Mouse (Mus musculus): ENCODE data around the gene Stat4. TPM values are rescaled to one million over a fixed set of nuclear protein-coding genes. Genes with fewer than 3 reads are reported as not detected.

The Stat4 gene
- polyA plus RNA-seq, 1 experiment from 2014 or later, result 0.60 TPM

DNA sequence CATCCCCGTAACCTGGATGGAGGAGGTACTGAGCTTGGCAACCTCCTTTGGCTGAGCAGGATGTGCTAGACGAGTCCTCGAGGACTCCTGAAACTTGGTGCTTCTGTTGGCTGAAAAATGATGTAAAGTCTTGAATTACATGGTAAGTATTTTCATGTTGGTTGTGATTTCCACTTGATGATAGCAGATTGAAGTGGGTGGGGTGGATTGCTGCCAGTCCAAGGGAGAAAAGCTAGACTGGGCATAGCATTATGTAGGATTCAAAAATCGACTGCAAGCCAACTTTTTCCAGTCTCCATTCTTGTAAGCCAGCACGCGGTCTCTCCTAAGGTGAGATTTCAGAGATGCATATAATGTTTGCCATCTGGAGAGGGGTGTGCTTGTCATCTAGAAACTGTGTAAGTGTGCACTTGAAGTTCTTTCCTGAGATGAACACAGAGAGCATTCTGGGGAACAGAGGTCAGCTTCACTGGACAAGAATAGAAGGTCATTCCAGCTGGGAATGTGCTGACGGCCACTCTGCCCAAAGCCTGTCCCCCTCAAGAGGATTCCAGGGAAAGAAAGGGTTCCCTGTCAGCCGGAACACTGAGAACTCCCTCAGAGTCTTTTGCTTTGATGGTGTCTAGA, 5.1 kb downstream of the Stat4 start:
- Histone ChIP-seq H3K27me3 (ENCODE audit: control insufficient read depth, insufficient read depth, low read depth, low read length) (no peaks in the 10 kb centered on the region), H3K27ac (ENCODE audit: low read length) (no peak overlapping the region), H3K4me1 (ENCODE audit: control insufficient read depth, insufficient read depth, low read length) (no peaks in the 10 kb centered on the region), H3K9ac (ENCODE audit: low read depth, low read length) (no peak overlapping the region), H3K9me3 (replicated peaks; ENCODE audit: control insufficient read depth, low read length, poor library complexity, severe bottlenecking) (no peaks in the 10 kb centered on the region), H3K4me3 (ENCODE audit: low read depth, low read length) (no peak overlapping the region), H3K36me3 (ENCODE audit: control insufficient read depth, insufficient read depth, low read length) (no peaks in the 10 kb centered on the region), H3K4me2 (ENCODE audit: low read length) (no peak overlapping the region)
- 79% methylated on average over 8 of the region's 8 CpGs for WGBS
- no peak for ATAC-seq

DNA sequence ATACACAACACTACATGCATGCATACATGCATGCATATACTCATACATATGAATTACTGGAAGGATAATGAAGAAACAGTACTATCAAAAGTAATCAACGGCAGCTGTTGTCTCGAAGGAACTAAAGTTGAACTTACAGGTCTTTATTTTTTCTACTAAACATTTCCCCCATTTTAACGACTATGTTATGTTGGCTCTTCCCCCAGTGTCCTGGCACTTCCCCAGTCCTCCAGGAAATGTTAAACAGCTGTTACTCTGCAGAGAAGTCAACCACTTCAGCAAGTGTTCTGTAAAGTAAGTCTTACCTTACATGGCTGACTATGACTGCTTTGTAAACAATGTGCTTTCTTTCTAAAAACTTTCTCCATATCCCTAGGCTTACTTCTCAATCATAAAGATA, 9.1 kb downstream of the Stat4 start:
- no peaks in the 10 kb centered on the region for H3K9me3 ChIP-seq (replicated peaks; ENCODE audit: control insufficient read depth, low read length, poor library complexity, severe bottlenecking)
- WGBS, result 87% methylated on average over 3 of the region's 3 CpGs
- H3K4me3 ChIP-seq (ENCODE audit: low read depth, low read length), result no peak overlapping the region
- no peaks in the 10 kb centered on the region for H3K4me1 ChIP-seq (ENCODE audit: control insufficient read depth, insufficient read depth, low read length)
- H3K4me2 ChIP-seq (ENCODE audit: low read length), result no peak overlapping the region
- no peaks in the 10 kb centered on the region for H3K36me3 ChIP-seq (ENCODE audit: control insufficient read depth, insufficient read depth, low read length)
- H3K9ac ChIP-seq (ENCODE audit: low read depth, low read length), result no peak overlapping the region
- no peaks in the 10 kb centered on the region for H3K27me3 ChIP-seq (ENCODE audit: control insufficient read depth, insufficient read depth, low read depth, low read length)
- ATAC-seq, result no peak
- H3K27ac ChIP-seq (ENCODE audit: low read length), result no peak overlapping the region

DNA sequence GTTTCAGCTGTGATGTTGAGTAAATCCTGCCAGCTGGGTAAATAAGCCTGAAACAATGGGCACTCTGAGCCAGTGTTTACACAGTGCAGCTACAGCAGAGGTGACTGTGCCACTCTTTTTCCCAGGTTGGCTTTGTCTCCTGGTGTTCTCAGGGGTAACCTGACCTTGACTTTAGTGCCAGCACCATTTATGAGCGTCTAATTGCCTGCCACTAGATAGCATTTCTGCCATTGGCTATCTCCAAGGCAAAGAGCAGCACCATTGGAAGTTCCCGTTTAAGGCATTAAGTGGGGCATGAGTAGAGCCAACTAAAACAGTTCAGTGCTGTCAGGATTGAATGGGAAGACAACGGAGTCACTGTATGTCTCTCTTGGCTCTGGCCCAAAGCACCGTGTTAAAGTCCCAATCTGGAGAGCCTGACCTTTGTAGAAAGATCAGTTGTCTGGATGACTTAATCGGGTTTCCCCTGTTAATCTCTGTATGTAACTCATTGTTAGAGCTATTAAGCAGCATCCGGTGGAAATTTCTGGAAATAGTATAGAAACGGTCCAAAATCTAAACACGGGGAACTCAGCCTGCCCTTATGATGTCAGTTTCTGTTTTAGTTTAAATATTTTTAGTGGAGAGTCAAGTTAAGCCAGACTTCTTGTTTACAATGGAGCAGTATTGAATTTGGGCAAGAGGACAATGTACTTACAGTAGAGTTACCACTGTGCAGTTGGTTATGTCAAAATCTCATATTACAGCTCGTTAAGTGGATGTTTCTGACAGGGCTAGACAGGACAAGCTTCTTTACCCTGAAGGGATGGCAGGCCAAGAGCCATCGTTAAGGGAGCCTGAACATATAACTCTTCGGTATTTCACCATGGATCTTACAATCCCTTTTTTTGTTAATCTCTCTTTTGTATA, 10.1 kb downstream of the Stat4 start:
- no peak overlapping the region for H3K4me3 ChIP-seq (ENCODE audit: low read depth, low read length)
- 53% methylated on average over 11 of the region's 11 CpGs for WGBS
- H3K36me3 ChIP-seq (ENCODE audit: control insufficient read depth, insufficient read depth, low read length), result no peaks in the 10 kb centered on the region
- no peak overlapping the region for H3K4me2 ChIP-seq (ENCODE audit: low read length)
- H3K27me3 ChIP-seq (ENCODE audit: control insufficient read depth, insufficient read depth, low read depth, low read length), result no peaks in the 10 kb centered on the region
- H3K9me3 ChIP-seq (replicated peaks; ENCODE audit: control insufficient read depth, low read length, poor library complexity, severe bottlenecking), result no peaks in the 10 kb centered on the region
- no peak overlapping the region for H3K27ac ChIP-seq (ENCODE audit: low read length)
- no peak overlapping the region for H3K9ac ChIP-seq (ENCODE audit: low read depth, low read length)
- H3K4me1 ChIP-seq (ENCODE audit: control insufficient read depth, insufficient read depth, low read length), result no peaks in the 10 kb centered on the region
- ATAC-seq, result peak; percentile 48; the same call in 1 of the 2 replicates

DNA sequence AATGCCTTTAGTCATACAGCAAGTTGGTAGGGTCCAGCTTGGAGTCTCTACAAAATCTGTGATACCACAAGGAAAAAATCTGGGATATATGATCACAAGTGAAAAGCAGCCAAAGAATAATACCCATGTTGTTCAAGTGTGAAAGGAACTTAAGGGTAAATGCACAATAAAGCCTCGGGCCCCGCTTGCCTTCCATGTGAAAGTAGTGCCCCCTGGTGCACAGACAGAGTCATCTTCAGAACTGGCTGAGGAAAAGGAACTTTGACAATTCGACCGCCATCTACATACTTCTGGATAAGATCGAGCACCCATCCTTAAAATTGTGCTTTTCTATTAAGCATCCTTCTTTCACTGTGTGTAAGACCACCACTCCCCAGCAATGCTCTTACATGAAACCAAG, 11.6 kb downstream of the Stat4 start:
- Histone ChIP-seq H3K4me2 (ENCODE audit: low read length) (no peak overlapping the region), H3K9me3 (replicated peaks; ENCODE audit: control insufficient read depth, low read length, poor library complexity, severe bottlenecking) (no peaks in the 10 kb centered on the region), H3K36me3 (ENCODE audit: control insufficient read depth, insufficient read depth, low read length) (no peaks in the 10 kb centered on the region), H3K4me1 (ENCODE audit: control insufficient read depth, insufficient read depth, low read length) (no peaks in the 10 kb centered on the region), H3K27me3 (ENCODE audit: control insufficient read depth, insufficient read depth, low read depth, low read length) (no peaks in the 10 kb centered on the region), H3K4me3 (ENCODE audit: low read depth, low read length) (no peak overlapping the region), H3K27ac (ENCODE audit: low read length) (no peak overlapping the region), H3K9ac (ENCODE audit: low read depth, low read length) (no peak overlapping the region)
- WGBS, result 54% methylated on average over 5 of the region's 5 CpGs
- no peak for ATAC-seq

DNA sequence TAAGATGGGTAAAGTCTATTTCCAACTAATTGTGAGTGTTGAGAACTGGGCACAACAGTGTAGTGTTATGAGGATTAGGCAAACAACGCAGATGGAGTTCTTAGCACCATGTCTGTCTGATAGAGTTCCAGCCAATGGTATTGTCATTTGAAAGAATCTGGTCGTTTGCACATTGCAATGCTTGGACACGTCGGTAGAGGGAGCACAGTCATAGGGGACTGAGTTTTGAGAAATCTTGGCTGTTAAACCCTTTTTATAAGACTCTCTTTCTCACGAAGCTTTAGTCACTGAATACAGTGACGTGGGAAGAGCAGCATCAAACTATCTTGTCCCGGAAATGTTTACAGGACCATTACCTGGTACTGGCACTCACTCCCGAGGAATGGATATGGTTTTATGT, 17.1 kb downstream of the Stat4 start:
- Histone ChIP-seq H3K4me1 (ENCODE audit: control insufficient read depth, insufficient read depth, low read length) (peaks cover 5% of the 10 kb centered on the region; the same call in 1 of the 2 replicates), H3K4me3 (ENCODE audit: low read depth, low read length) (no peak overlapping the region), H3K36me3 (ENCODE audit: control insufficient read depth, insufficient read depth, low read length) (no peaks in the 10 kb centered on the region), H3K9me3 (replicated peaks; ENCODE audit: control insufficient read depth, low read length, poor library complexity, severe bottlenecking) (no peaks in the 10 kb centered on the region), H3K4me2 (ENCODE audit: low read length) (no peak overlapping the region), H3K9ac (ENCODE audit: low read depth, low read length) (no peak overlapping the region), H3K27me3 (ENCODE audit: control insufficient read depth, insufficient read depth, low read depth, low read length) (peaks cover 4% of the 10 kb centered on the region), H3K27ac (ENCODE audit: low read length) (no peak overlapping the region)
- no peak for ATAC-seq
- WGBS, result 24% methylated on average over 8 of the region's 8 CpGs

DNA sequence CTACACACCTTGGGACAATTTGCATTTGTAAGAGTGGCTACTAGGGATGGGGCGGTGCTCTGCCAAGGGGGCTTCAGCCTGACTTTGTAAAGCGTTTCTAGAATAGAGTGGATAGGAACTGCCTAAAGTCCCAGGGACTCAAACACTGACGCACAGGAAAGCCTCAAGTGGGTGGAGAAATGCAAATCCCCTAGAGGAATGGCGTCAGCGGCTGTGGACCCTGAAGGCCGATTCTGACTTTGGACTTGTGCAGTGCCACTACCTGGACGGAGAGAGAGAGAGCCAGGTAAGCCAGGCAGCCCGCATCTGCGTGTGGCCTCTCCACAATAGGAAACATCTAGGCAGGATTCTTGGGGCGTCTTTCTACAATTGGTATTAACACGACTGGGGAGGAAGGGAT, 21.5 kb downstream of the Stat4 start:
- Histone ChIP-seq H3K36me3 (ENCODE audit: control insufficient read depth, insufficient read depth, low read length) (no peaks in the 10 kb centered on the region), H3K4me2 (ENCODE audit: low read length) (peak overlapping the region; percentile 56), H3K27me3 (ENCODE audit: control insufficient read depth, insufficient read depth, low read depth, low read length) (peaks cover 4% of the 10 kb centered on the region), H3K4me1 (ENCODE audit: control insufficient read depth, insufficient read depth, low read length) (peaks cover 5% of the 10 kb centered on the region; the same call in 1 of the 2 replicates), H3K9me3 (replicated peaks; ENCODE audit: control insufficient read depth, low read length, poor library complexity, severe bottlenecking) (no peaks in the 10 kb centered on the region), H3K4me3 (ENCODE audit: low read depth, low read length) (peak overlapping the region; percentile 28), H3K27ac (ENCODE audit: low read length) (no peak overlapping the region), H3K9ac (ENCODE audit: low read depth, low read length) (0 out of 2 replicates have a peak overlapping the region, but pooled peaks have one; percentile 11)
- no peak for ATAC-seq
- WGBS, result 5% methylated on average over 11 of the region's 11 CpGs

DNA sequence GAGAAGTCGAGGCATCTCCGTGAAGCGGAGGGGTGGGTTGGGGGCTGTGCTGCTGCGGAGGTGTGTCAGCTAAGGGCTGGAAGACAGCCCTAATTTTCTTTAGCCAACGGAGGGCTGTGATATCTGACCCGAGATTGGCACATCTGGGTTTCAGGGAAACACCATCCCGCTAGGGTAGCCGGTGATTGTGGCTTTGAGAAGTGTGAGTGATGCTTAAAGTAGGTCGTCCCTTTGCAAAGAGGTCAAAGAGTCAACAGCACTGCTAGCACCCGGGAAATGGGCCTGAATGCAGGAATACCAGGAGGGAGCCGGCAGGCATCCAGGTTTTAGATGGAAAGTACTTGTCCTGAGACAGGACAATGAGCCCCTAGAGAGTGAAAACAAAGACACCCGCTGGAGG, 22.0 kb downstream of the Stat4 start:
- H3K27ac ChIP-seq (ENCODE audit: low read length), result no peak overlapping the region
- no peak for ATAC-seq
- peaks cover 4% of the 10 kb centered on the region for H3K27me3 ChIP-seq (ENCODE audit: control insufficient read depth, insufficient read depth, low read depth, low read length)
- peak overlapping the region; percentile 28 for H3K4me3 ChIP-seq (ENCODE audit: low read depth, low read length)
- no peaks in the 10 kb centered on the region for H3K9me3 ChIP-seq (replicated peaks; ENCODE audit: control insufficient read depth, low read length, poor library complexity, severe bottlenecking)
- 3% methylated on average over 12 of the region's 12 CpGs for WGBS
- H3K36me3 ChIP-seq (ENCODE audit: control insufficient read depth, insufficient read depth, low read length), result no peaks in the 10 kb centered on the region
- peak overlapping the region; percentile 56 for H3K4me2 ChIP-seq (ENCODE audit: low read length)
- H3K9ac ChIP-seq (ENCODE audit: low read depth, low read length), result 0 out of 2 replicates have a peak overlapping the region, but pooled peaks have one; percentile 11
- peaks cover 5% of the 10 kb centered on the region; the same call in 1 of the 2 replicates for H3K4me1 ChIP-seq (ENCODE audit: control insufficient read depth, insufficient read depth, low read length)

DNA sequence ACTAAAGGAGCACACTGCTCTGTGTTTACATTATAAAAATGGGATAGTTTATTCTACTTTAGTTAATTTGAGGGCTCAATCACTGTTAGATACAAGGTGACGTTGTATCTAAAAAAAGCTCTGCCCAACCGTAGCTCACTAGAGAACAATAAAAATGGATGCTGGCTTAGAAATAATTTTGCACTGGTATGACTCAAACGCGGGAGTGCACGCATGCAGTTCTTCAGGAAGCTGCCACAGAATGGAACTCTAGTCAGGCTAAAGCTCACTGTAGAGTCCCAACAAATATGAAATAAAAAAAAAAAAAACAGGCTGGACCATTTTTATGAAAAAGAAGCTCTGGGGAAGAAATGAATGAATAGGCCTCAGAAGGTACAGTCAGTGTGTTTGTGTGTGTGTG, 23.8 kb downstream of the Stat4 start:
- 89% methylated on average over 5 of the region's 5 CpGs for WGBS
- H3K4me2 ChIP-seq (ENCODE audit: low read length), result no peak overlapping the region
- H3K9me3 ChIP-seq (replicated peaks; ENCODE audit: control insufficient read depth, low read length, poor library complexity, severe bottlenecking), result no peaks in the 10 kb centered on the region
- no peak overlapping the region for H3K9ac ChIP-seq (ENCODE audit: low read depth, low read length)
- peaks cover 5% of the 10 kb centered on the region; the same call in 1 of the 2 replicates for H3K4me1 ChIP-seq (ENCODE audit: control insufficient read depth, insufficient read depth, low read length)
- no peak overlapping the region for H3K4me3 ChIP-seq (ENCODE audit: low read depth, low read length)
- peaks cover 4% of the 10 kb centered on the region for H3K27me3 ChIP-seq (ENCODE audit: control insufficient read depth, insufficient read depth, low read depth, low read length)
- no peaks in the 10 kb centered on the region for H3K36me3 ChIP-seq (ENCODE audit: control insufficient read depth, insufficient read depth, low read length)
- H3K27ac ChIP-seq (ENCODE audit: low read length), result no peak overlapping the region
- ATAC-seq, result no peak

DNA sequence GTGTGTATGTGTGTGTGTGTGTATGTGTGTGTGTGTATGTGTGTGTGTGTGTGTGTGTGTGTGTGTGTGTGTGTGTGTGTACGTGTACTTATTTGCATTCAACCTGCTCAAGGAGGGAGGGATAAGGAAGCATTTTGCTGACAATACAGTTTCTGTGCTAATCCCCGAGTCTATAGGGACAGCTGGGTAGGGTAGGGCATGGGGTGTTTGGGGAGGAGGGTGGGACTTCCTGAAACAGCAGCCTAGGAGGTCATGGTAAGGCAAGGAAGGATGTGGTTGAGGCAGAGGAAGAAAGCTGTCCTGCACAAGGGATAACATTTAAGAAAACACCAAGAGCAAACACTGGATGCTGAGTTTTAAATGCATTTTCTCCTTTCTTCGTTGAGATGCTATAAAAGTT, 24.3 kb downstream of the Stat4 start:
- Histone ChIP-seq H3K27ac (ENCODE audit: low read length) (no peak overlapping the region), H3K4me3 (ENCODE audit: low read depth, low read length) (no peak overlapping the region), H3K4me1 (ENCODE audit: control insufficient read depth, insufficient read depth, low read length) (peaks cover 5% of the 10 kb centered on the region; the same call in 1 of the 2 replicates), H3K27me3 (ENCODE audit: control insufficient read depth, insufficient read depth, low read depth, low read length) (peaks cover 4% of the 10 kb centered on the region), H3K36me3 (ENCODE audit: control insufficient read depth, insufficient read depth, low read length) (no peaks in the 10 kb centered on the region), H3K9me3 (replicated peaks; ENCODE audit: control insufficient read depth, low read length, poor library complexity, severe bottlenecking) (no peaks in the 10 kb centered on the region), H3K9ac (ENCODE audit: low read depth, low read length) (no peak overlapping the region), H3K4me2 (ENCODE audit: low read length) (no peak overlapping the region)
- WGBS, result 69% methylated on average over 2 of the region's 3 CpGs
- no peak for ATAC-seq
